Mouse (Mus musculus): ENCODE results near the gene Shc2. TPM values are rescaled to one million over a fixed set of nuclear protein-coding genes. Genes with fewer than 3 reads are reported as not detected.
A peak's percentile ranks its signal among the peaks of the same experiment; 100 is the strongest.

Gene Shc2
- total RNA-seq (2014; rRNA removed) (45.3 and 54.7 TPM in 2 replicates), polyA plus RNA-seq (2015; fragmentation: Nextera tagmentation; extraction: Ambion mirVana) (11.3 and 16.9 TPM in 2 replicates)

- H3K9me3 ChIP-seq (ENCODE audit: low read length): no peaks in the 10 kb centered on the region
- peak; percentile 91 for DNase-seq
- no peaks in the 10 kb centered on the region for H3K27me3 ChIP-seq (ENCODE audit: insufficient read depth, low read length)
- H3K27ac ChIP-seq (ENCODE audit: low read depth, low read length): peak within 1 kb of the TSS; percentile 92
- peaks cover 16% of the 10 kb centered on the region; the same call in 1 of the 2 replicates for H3K4me1 ChIP-seq (ENCODE audit: insufficient read depth)
- H3K4me2 ChIP-seq (ENCODE audit: low read depth): peak within 1 kb of the TSS; percentile 79
- peak; percentile 91 for ATAC-seq
- 3% methylated on average over 91 of the region's 116 CpGs for WGBS
- 0 out of 2 replicates have a peak, but pooled peaks have one; percentile 8 for TF ChIP-seq CTCF (IDR thresholded peaks at IDR 0.05; ENCODE audit: low read depth)
- H3K9ac ChIP-seq: peak within 1 kb of the TSS; percentile 82
- peak within 1 kb of the TSS; percentile 76 for H3K4me3 ChIP-seq (ENCODE audit: low read depth, low read length)
- H3K36me3 ChIP-seq (ENCODE audit: insufficient read depth): no peaks in the 10 kb centered on the region
These were observed at the start of gene Shc2 for GRCm38 (mm10) chr10:79637128-79638110. Shc2 (minus strand) TSS chr10:79637918.

- Histone ChIP-seq H3K27me3 (ENCODE audit: insufficient read depth, low read length) (no peaks in the 10 kb centered on the region), H3K4me1 (ENCODE audit: insufficient read depth) (0 out of 2 replicates have a peak, but pooled peaks cover 11% of the 10 kb centered on the region), H3K4me2 (ENCODE audit: low read depth) (no peak overlapping the region), H3K27ac (ENCODE audit: low read depth, low read length) (no peak overlapping the region), H3K9me3 (ENCODE audit: low read length) (no peaks in the 10 kb centered on the region), H3K36me3 (ENCODE audit: insufficient read depth) (peaks cover 54% of the 10 kb centered on the region), H3K4me3 (ENCODE audit: low read depth, low read length) (no peak overlapping the region), H3K9ac (no peak overlapping the region)
- no peak for DNase-seq
- no peak for ATAC-seq
- 96% methylated on average over 6 of the region's 6 CpGs for WGBS
- TF ChIP-seq CTCF (IDR thresholded peaks at IDR 0.05; ENCODE audit: low read depth): no peak
These were observed 49.8 kb upstream of the Shc2 start for GRCm38 (mm10) chr10:79687513-79687912.

- H3K4me1 ChIP-seq (ENCODE audit: insufficient read depth): 0 out of 2 replicates have a peak, but pooled peaks cover 11% of the 10 kb centered on the region
- ATAC-seq (no peak), DNase-seq (no peak)
- no peak overlapping the region for H3K4me3 ChIP-seq (ENCODE audit: low read depth, low read length)
- WGBS: 96% methylated on average over 1 of the region's 1 CpGs
- no peak overlapping the region for H3K9ac ChIP-seq
- H3K27me3 ChIP-seq (ENCODE audit: insufficient read depth, low read length): no peaks in the 10 kb centered on the region
- H3K9me3 ChIP-seq (ENCODE audit: low read length): no peaks in the 10 kb centered on the region
- no peak overlapping the region for H3K27ac ChIP-seq (ENCODE audit: low read depth, low read length)
- H3K4me2 ChIP-seq (ENCODE audit: low read depth): no peak overlapping the region
- peaks cover 54% of the 10 kb centered on the region for H3K36me3 ChIP-seq (ENCODE audit: insufficient read depth)
- no peak for TF ChIP-seq CTCF (IDR thresholded peaks at IDR 0.05; ENCODE audit: low read depth)
These were observed 49.0 kb upstream of the Shc2 start for GRCm38 (mm10) chr10:79686691-79687090.

- peaks cover 11% of the 10 kb centered on the region; the same call in 1 of the 2 replicates for H3K4me1 ChIP-seq (ENCODE audit: insufficient read depth)
- H3K9me3 ChIP-seq (ENCODE audit: low read length): no peaks in the 10 kb centered on the region
- no peaks in the 10 kb centered on the region for H3K27me3 ChIP-seq (ENCODE audit: insufficient read depth, low read length)
- DNase-seq: no peak
- no peak for ATAC-seq
- H3K27ac ChIP-seq (ENCODE audit: low read depth, low read length): no peak overlapping the region
- no peak overlapping the region for H3K4me3 ChIP-seq (ENCODE audit: low read depth, low read length)
- no peak overlapping the region for H3K4me2 ChIP-seq (ENCODE audit: low read depth)
- no peak for TF ChIP-seq CTCF (IDR thresholded peaks at IDR 0.05; ENCODE audit: low read depth)
- 83% methylated on average over 2 of the region's 2 CpGs for WGBS
- H3K9ac ChIP-seq: no peak overlapping the region
- peaks cover 54% of the 10 kb centered on the region for H3K36me3 ChIP-seq (ENCODE audit: insufficient read depth)
These were observed 48.5 kb upstream of the Shc2 start for GRCm38 (mm10) chr10:79686219-79686618.

- H3K9ac ChIP-seq: no peak overlapping the region
- no peak for DNase-seq
- no peaks in the 10 kb centered on the region for H3K9me3 ChIP-seq (ENCODE audit: low read length)
- WGBS: 94% methylated on average over 25 of the region's 25 CpGs
- H3K36me3 ChIP-seq (ENCODE audit: insufficient read depth): peaks cover 53% of the 10 kb centered on the region
- no peak overlapping the region for H3K27ac ChIP-seq (ENCODE audit: low read depth, low read length)
- H3K4me1 ChIP-seq (ENCODE audit: insufficient read depth): peaks cover 15% of the 10 kb centered on the region; the same call in 1 of the 2 replicates
- H3K27me3 ChIP-seq (ENCODE audit: insufficient read depth, low read length): no peaks in the 10 kb centered on the region
- H3K4me3 ChIP-seq (ENCODE audit: low read depth, low read length): no peak overlapping the region
- ATAC-seq: no peak
- H3K4me2 ChIP-seq (ENCODE audit: low read depth): no peak overlapping the region
- no peak for TF ChIP-seq CTCF (IDR thresholded peaks at IDR 0.05; ENCODE audit: low read depth)
These were observed 47.3 kb upstream of the Shc2 start for GRCm38 (mm10) chr10:79684770-79685600.

GRCm38 (mm10) chr10:79683726-79684640, 46.3 kb upstream of the Shc2 start:
- 92% methylated on average over 6 of the region's 6 CpGs for WGBS

More at GRCm38 (mm10) chr10:79683726-79684640, 46.3 kb upstream of the Shc2 start:
- Histone ChIP-seq H3K36me3 (ENCODE audit: insufficient read depth) (peaks cover 45% of the 10 kb centered on the region), H3K9ac (peak overlapping the region; percentile 82; the same call in 1 of the 2 replicates), H3K9me3 (ENCODE audit: low read length) (no peaks in the 10 kb centered on the region), H3K4me2 (ENCODE audit: low read depth) (peak overlapping the region; percentile 90), H3K4me3 (ENCODE audit: low read depth, low read length) (peak overlapping the region; percentile 70), H3K4me1 (ENCODE audit: insufficient read depth) (peaks cover 15% of the 10 kb centered on the region; the same call in 1 of the 2 replicates), H3K27ac (ENCODE audit: low read depth, low read length) (no peak overlapping the region), H3K27me3 (ENCODE audit: insufficient read depth, low read length) (no peaks in the 10 kb centered on the region)
- no peak for TF ChIP-seq CTCF (IDR thresholded peaks at IDR 0.05; ENCODE audit: low read depth)
- no peak for DNase-seq
- no peak for ATAC-seq

Measured in forebrain, postnatal 0 days (tissue).